In genomic region chr8:124751191-124751590, GRCm38 (mm10) we compare ENCODE assay signal across 8 mouse cellular contexts. TPM values are rescaled to one million over a fixed set of nuclear protein-coding genes. Genes with fewer than 3 reads are reported as not detected.
DNase-seq lines count a peak whose midpoint lies in the region; ATAC-seq and TF ChIP-seq lines count a peak whose summit lies in the region.

No protein-coding gene starts in this region.

- H3K27ac ChIP-seq in lung, embryonic 14.5 days (ENCODE audit: low read depth), result 0 out of 2 replicates have a peak overlapping the region, but pooled peaks have one; percentile 36
- no peak overlapping the region for H3K27ac ChIP-seq in embryonic facial prominence, embryonic 13.5 days
- no peak overlapping the region for H3K27ac ChIP-seq in hindbrain, embryonic 11.5 days (ENCODE audit: low read depth, low read length)
- peak overlapping the region; percentile 24; the same call in 1 of the 2 replicates for H3K27ac ChIP-seq in stomach, postnatal 0 days (replicated peaks)

- peak overlapping the region; percentile 56 for H3K9ac ChIP-seq in lung, embryonic 14.5 days
- peak overlapping the region; percentile 65 for H3K9ac ChIP-seq in embryonic facial prominence, embryonic 13.5 days
- peak overlapping the region; percentile 47 for H3K9ac ChIP-seq in hindbrain, embryonic 11.5 days (ENCODE audit: low read depth, low read length)
- peak overlapping the region; percentile 60 for H3K9ac ChIP-seq in stomach, postnatal 0 days (ENCODE audit: low read length)

- 0 out of 2 replicates have a peak, but pooled peaks cover 10% of the 10 kb centered on the region for H3K4me1 ChIP-seq in lung, embryonic 14.5 days (ENCODE audit: insufficient read depth)
- H3K4me1 ChIP-seq in embryonic facial prominence, embryonic 13.5 days, result peaks cover 27% of the 10 kb centered on the region
- no peaks in the 10 kb centered on the region; the same call in 1 of the 2 replicates for H3K4me1 ChIP-seq in hindbrain, embryonic 11.5 days (replicated peaks; ENCODE audit: control insufficient read depth, insufficient read depth, low read length)
- 0 out of 2 replicates have a peak, but pooled peaks cover 2% of the 10 kb centered on the region for H3K4me1 ChIP-seq in stomach, postnatal 0 days (replicated peaks; ENCODE audit: control insufficient read depth, insufficient read depth)

- no peaks in the 10 kb centered on the region for H3K36me3 ChIP-seq in lung, embryonic 14.5 days (ENCODE audit: insufficient read depth)
- H3K36me3 ChIP-seq in embryonic facial prominence, embryonic 13.5 days, result no peaks in the 10 kb centered on the region
- H3K36me3 ChIP-seq in hindbrain, embryonic 11.5 days (ENCODE audit: control insufficient read depth, insufficient read depth, low read length), result no peaks in the 10 kb centered on the region
- H3K36me3 ChIP-seq in stomach, postnatal 0 days (ENCODE audit: control insufficient read depth, insufficient read depth, low read length), result no peaks in the 10 kb centered on the region

- WGBS in lung, embryonic 14.5 days, result under 1% methylated on average over 31 of the region's 31 CpGs
- WGBS in embryonic facial prominence, embryonic 13.5 days, result under 1% methylated on average over 31 of the region's 31 CpGs
- 0% methylated on average over 21 of the region's 31 CpGs for WGBS in hindbrain, embryonic 11.5 days
- under 1% methylated on average over 30 of the region's 31 CpGs for WGBS in stomach, postnatal 0 days

- no peak for TF ChIP-seq EP300 in stomach, postnatal 0 days (optimal IDR thresholded peaks at IDR 0.05)

- peak overlapping the region; percentile 90 for H3K4me2 ChIP-seq in lung, embryonic 14.5 days
- H3K4me2 ChIP-seq in embryonic facial prominence, embryonic 13.5 days, result peak overlapping the region; percentile 91
- H3K4me2 ChIP-seq in hindbrain, embryonic 11.5 days (replicated peaks; ENCODE audit: low read depth, low read length), result peak overlapping the region; percentile 73
- H3K4me2 ChIP-seq in stomach, postnatal 0 days (replicated peaks; ENCODE audit: low read depth), result peak overlapping the region; percentile 95

- TF ChIP-seq CTCF in lung, embryonic 14.5 days (IDR thresholded peaks at IDR 0.05; ENCODE audit: low read depth), result no peak
- TF ChIP-seq CTCF in stomach, postnatal 0 days (IDR thresholded peaks at IDR 0.05; ENCODE audit: low read depth), result no peak

- peak overlapping the region; percentile 62 for H3K4me3 ChIP-seq in lung, embryonic 14.5 days (ENCODE audit: low read depth, low read length)
- H3K4me3 ChIP-seq in embryonic facial prominence, embryonic 13.5 days, result peak overlapping the region; percentile 53
- peak overlapping the region; percentile 45 for H3K4me3 ChIP-seq in hindbrain, embryonic 11.5 days (ENCODE audit: low read depth, low read length)
- peak overlapping the region; percentile 58 for H3K4me3 ChIP-seq in stomach, postnatal 0 days (ENCODE audit: low read depth, low read length)

- no peaks in the 10 kb centered on the region for H3K9me3 ChIP-seq in lung, embryonic 14.5 days (ENCODE audit: low read depth, low read length)
- H3K9me3 ChIP-seq in embryonic facial prominence, embryonic 13.5 days, result no peaks in the 10 kb centered on the region
- H3K9me3 ChIP-seq in hindbrain, embryonic 11.5 days (ENCODE audit: control insufficient read depth, low read length), result no peaks in the 10 kb centered on the region
- no peaks in the 10 kb centered on the region for H3K9me3 ChIP-seq in stomach, postnatal 0 days (ENCODE audit: control insufficient read depth, low read length)

- DNase-seq in lung, embryonic 14.5 days, result no peak
- no peak for DNase-seq in lung, postnatal 36 days
- DNase-seq in hindbrain, embryonic 11.5 days (ENCODE audit: low spot score), result peak; percentile 43
- peak; percentile 16 for DNase-seq in lung, postnatal 10 days
- peak; percentile 29 for DNase-seq in stomach, postnatal 0 days (ENCODE audit: low spot score)
- no peak for DNase-seq in layer of hippocampus, postnatal 25 days (ENCODE audit: extremely low spot score in 1 of 2, low spot score in 1 of 2)
- no peak for DNase-seq in ovary, postnatal 36 days (ENCODE audit: low spot score)

- ATAC-seq in lung, embryonic 14.5 days (ENCODE audit: insufficient read depth), result peak; percentile 2; the same call in 1 of the 2 replicates
- ATAC-seq in embryonic facial prominence, embryonic 13.5 days (ENCODE audit: insufficient number of reproducible peaks, insufficient read depth, low FRiP score, low TSS enrichment, low read depth), result no peak
- no peak for ATAC-seq in hindbrain, embryonic 11.5 days (ENCODE audit: low FRiP score)
- peak; percentile 30; the same call in 1 of the 2 replicates for ATAC-seq in stomach, postnatal 0 days (ENCODE audit: low FRiP score, low TSS enrichment)

- H3K27me3 ChIP-seq in lung, embryonic 14.5 days (ENCODE audit: insufficient read depth, low read length), result peaks cover 28% of the 10 kb centered on the region
- peaks cover 63% of the 10 kb centered on the region for H3K27me3 ChIP-seq in embryonic facial prominence, embryonic 13.5 days
- H3K27me3 ChIP-seq in hindbrain, embryonic 11.5 days (ENCODE audit: control insufficient read depth, insufficient read depth, low read length), result peaks cover 40% of the 10 kb centered on the region
- H3K27me3 ChIP-seq in stomach, postnatal 0 days (ENCODE audit: control insufficient read depth, insufficient read depth, low read length), result no peaks in the 10 kb centered on the region

RNA-seq across cellular contexts. Expression of gene Fam89a, which starts 0.4 kb away (rescaled TPM):
- polyA plus RNA-seq in lung, embryonic 14.5 days (2014; fragmentation: Nextera tagmentation; extraction: Ambion mirVana), result 16.8 and 20.5 TPM in 2 replicates
- 2.8 and 2.9 TPM in 2 replicates for polyA plus RNA-seq in embryonic facial prominence, embryonic 13.5 days (2015; fragmentation: Nextera tagmentation; extraction: Ambion mirVana)
- polyA plus RNA-seq in hindbrain, embryonic 11.5 days (2014; fragmentation: Nextera tagmentation; extraction: Ambion mirVana), result 3.9 and 4.3 TPM in 2 replicates
- 12.5 and 13.0 TPM in 2 replicates for polyA plus RNA-seq in stomach, postnatal 0 days (2015; fragmentation: Nextera tagmentation; extraction: Ambion mirVana)
- total RNA-seq in layer of hippocampus, postnatal 25 days (2021), result under 1 TPM; 0.45 to 0.98 TPM

RNA-seq across cellular contexts. Expression of gene Arv1, which starts 29.3 kb away (rescaled TPM):
- polyA plus RNA-seq in lung, embryonic 14.5 days (2014; fragmentation: Nextera tagmentation; extraction: Ambion mirVana), result 26.4 and 27.2 TPM in 2 replicates
- polyA plus RNA-seq in embryonic facial prominence, embryonic 13.5 days (2015; fragmentation: Nextera tagmentation; extraction: Ambion mirVana), result 27.0 and 30.1 TPM in 2 replicates
- polyA plus RNA-seq in hindbrain, embryonic 11.5 days (2014; fragmentation: Nextera tagmentation; extraction: Ambion mirVana), result 32.2 and 34.0 TPM in 2 replicates
- 11.0 and 11.2 TPM in 2 replicates for polyA plus RNA-seq in stomach, postnatal 0 days (2015; fragmentation: Nextera tagmentation; extraction: Ambion mirVana)
- total RNA-seq in layer of hippocampus, postnatal 25 days (2021), result 10 to 100 TPM; 10.4 to 13.5 TPM

RNA-seq across cellular contexts. Expression of gene Ttc13, which starts 29.4 kb away (rescaled TPM):
- polyA plus RNA-seq in lung, embryonic 14.5 days (2014; fragmentation: Nextera tagmentation; extraction: Ambion mirVana), result 52.5 and 54.7 TPM in 2 replicates
- 39.5 and 39.6 TPM in 2 replicates for polyA plus RNA-seq in embryonic facial prominence, embryonic 13.5 days (2015; fragmentation: Nextera tagmentation; extraction: Ambion mirVana)
- 59.0 and 59.1 TPM in 2 replicates for polyA plus RNA-seq in hindbrain, embryonic 11.5 days (2014; fragmentation: Nextera tagmentation; extraction: Ambion mirVana)
- polyA plus RNA-seq in stomach, postnatal 0 days (2015; fragmentation: Nextera tagmentation; extraction: Ambion mirVana), result 18.7 and 19.7 TPM in 2 replicates
- 10 to 100 TPM; 40.7 to 54.6 TPM for total RNA-seq in layer of hippocampus, postnatal 25 days (2021)

RNA-seq across cellular contexts. Expression of gene Trim67, which starts 41.7 kb away (rescaled TPM):
- polyA plus RNA-seq in lung, embryonic 14.5 days (2014; fragmentation: Nextera tagmentation; extraction: Ambion mirVana), result 0.70 and 1.0 TPM in 2 replicates
- 0.18 and 0.19 TPM in 2 replicates for polyA plus RNA-seq in embryonic facial prominence, embryonic 13.5 days (2015; fragmentation: Nextera tagmentation; extraction: Ambion mirVana)
- polyA plus RNA-seq in hindbrain, embryonic 11.5 days (2014; fragmentation: Nextera tagmentation; extraction: Ambion mirVana), result 6.5 and 7.3 TPM in 2 replicates
- polyA plus RNA-seq in stomach, postnatal 0 days (2015; fragmentation: Nextera tagmentation; extraction: Ambion mirVana), result 0.23 and 0.33 TPM in 2 replicates
- total RNA-seq in layer of hippocampus, postnatal 25 days (2021), result 1 to 10 TPM; 4.0 to 5.4 TPM

Comparison
In these comparisons a context has a peak if more than half of its experiments do, and no peak if none do; other contexts are left out.
1. DNase-seq: peak in hindbrain, embryonic 11.5 days (single experiment), lung, postnatal 10 days (single experiment) and stomach, postnatal 0 days (single experiment); none in lung, embryonic 14.5 days (single experiment), lung, postnatal 36 days (single experiment), layer of hippocampus, postnatal 25 days (0 of 2) and ovary, postnatal 36 days (single experiment).
2. ATAC-seq: peak in lung, embryonic 14.5 days (single experiment) and stomach, postnatal 0 days (single experiment); none in embryonic facial prominence, embryonic 13.5 days (single experiment) and hindbrain, embryonic 11.5 days (single experiment).
3. H3K27ac ChIP-seq: peak in lung, embryonic 14.5 days (single experiment) and stomach, postnatal 0 days (single experiment); none in embryonic facial prominence, embryonic 13.5 days (single experiment) and hindbrain, embryonic 11.5 days (single experiment).
4. Peak in every context shown above with its lines, with median percentiles within 50 percentile points of each other: H3K4me2 ChIP-seq, H3K4me3 ChIP-seq and H3K9ac ChIP-seq.